Mouse (Mus musculus): ENCODE measurements around the gene Adgrf3. TPM values are rescaled to one million over a fixed set of nuclear protein-coding genes. Genes with fewer than 3 reads are reported as not detected.

Gene Adgrf3
- polyA plus RNA-seq, 1 experiment from 2014 or later, result 0.26 TPM

DNA sequence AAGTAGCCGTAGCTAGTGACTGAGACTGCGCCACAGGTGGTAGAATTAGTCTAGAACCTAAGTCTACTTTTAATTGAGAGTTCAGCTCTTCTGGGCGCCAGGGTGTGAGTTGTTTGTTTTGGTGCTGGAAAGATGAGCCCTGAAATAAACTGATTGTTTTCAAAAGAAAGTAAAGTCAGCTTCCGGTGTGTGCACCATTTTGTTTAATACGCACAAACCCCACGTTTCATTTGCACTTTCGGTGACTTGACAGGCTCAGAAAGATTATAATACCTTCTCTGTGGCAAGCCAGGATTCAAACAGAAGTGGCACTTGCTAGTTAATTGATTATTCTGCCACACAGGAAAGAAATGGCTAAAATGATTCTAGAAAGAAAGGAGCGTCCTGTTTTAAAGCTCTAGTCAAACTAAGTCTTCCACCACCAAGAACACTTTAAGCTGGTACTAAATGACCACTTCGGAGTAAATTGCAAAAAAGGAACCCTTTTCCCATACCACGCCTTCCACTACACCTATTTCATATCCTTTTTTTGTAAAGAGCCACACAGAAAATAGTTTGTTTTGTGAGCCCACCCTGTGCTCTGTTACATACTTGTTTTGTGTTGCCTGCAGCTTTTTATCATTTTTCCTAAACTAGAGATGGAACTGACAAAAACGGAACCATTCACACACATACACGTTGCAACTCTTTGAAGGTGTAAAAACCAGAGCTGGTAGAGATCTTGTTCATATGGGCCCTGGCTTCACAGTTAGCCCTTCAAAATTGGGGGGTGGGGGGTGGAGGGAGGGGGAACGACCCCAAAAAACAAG is 49.5 kb downstream of the Adgrf3 start:
- Histone ChIP-seq H3K9ac (peak overlapping the region; percentile 92), H3K27me3 (no peaks in the 10 kb centered on the region), H3K4me1 (peaks cover 21% of the 10 kb centered on the region), H3K4me2 (peak overlapping the region; percentile 65), H3K27ac (peak overlapping the region; percentile 93), H3K36me3 (no peaks in the 10 kb centered on the region), H3K9me3 (replicated peaks) (no peaks in the 10 kb centered on the region), H3K4me3 (replicated peaks) (peak overlapping the region; percentile 98)
- no peak for ATAC-seq (replicated peaks; ENCODE audit: low FRiP score)
- WGBS, result 29% methylated on average over 13 of the region's 13 CpGs

DNA sequence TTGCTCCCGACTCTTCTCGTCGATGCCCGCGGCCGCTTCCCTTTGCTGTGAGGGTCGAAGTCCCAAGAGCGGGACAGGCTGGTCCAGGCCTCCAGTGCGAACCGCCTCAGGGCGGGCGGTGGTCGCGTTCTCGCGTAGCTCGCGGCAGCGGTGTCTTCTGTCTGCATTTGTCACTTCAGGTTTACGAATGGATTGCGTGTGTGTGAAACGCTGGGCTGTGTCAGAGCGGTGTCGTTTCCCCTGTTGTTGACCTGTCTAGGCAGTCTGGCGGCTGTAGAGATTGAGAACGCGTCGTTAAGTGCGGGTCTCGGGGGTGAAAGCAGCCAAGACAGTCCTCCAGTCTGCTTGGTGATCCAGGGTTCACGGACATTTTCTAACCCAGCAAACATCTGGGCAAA is 50.1 kb downstream of the Adgrf3 start:
- Histone ChIP-seq H3K36me3 (no peaks in the 10 kb centered on the region), H3K9me3 (replicated peaks) (no peaks in the 10 kb centered on the region), H3K4me3 (replicated peaks) (peak overlapping the region; percentile 98), H3K4me1 (peaks cover 22% of the 10 kb centered on the region), H3K27ac (peak overlapping the region; percentile 93), H3K4me2 (peak overlapping the region; percentile 65), H3K9ac (peak overlapping the region; percentile 92), H3K27me3 (no peaks in the 10 kb centered on the region)
- under 1% methylated on average over 31 of the region's 31 CpGs for WGBS
- ATAC-seq (replicated peaks; ENCODE audit: low FRiP score), result peak; percentile 55

DNA sequence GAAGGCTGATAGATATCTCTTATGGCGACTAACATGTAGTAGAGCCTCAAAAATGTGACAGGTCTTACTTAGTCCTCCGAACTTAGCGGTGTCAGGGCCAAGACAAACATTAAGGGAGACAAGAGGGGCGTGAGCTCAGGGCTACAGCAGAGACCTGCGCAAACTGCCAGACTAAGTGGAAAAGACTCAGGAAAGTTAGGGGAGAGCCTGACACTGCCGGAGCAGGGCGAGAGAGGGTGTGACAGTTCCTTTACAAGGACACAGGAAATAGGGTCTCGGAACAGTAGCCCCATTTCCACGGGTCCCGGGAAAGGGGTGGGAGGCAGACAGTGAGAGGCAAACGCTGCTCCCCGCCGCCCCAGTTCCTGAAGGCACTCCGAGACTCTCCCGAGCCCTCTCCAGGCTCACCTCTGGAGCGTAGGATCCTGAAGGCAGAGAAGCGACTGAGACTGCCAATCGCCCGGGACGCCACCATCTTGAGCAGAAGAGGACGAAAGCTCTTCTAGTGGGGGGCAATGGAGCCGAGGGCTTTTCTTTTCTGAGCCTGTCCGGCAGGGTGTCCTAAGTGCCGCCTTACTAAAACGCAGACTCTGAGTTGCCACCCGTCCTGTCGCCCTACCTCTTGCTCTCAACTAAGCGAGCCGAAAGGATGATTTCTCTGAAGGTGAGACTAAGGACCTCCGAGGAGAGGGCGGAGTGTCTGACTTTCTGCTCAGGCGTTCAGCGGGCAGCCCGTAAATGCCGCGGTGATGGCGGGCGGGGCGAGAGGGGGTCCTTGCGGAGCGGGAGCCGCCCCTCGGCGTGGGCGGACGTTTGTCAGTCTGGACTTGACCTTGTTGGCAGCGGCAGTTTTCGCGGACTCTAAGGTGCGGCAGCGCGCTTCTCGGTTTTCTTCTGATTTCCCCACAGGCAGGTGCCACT is 50.8 kb downstream of the Adgrf3 start, which contains the start of the genes Hadha and Hadhb:
Gene Hadha (minus strand): TSS at position 689 of the 921 bp plus-strand sequence.
Gene Hadhb (plus strand): TSS at position 775 of the 921 bp plus-strand sequence.
- peak within 1 kb of the TSS; percentile 92 for H3K9ac ChIP-seq
- H3K4me3 ChIP-seq (replicated peaks), result peak within 1 kb of the TSS; percentile 98
- H3K9me3 ChIP-seq (replicated peaks), result no peaks in the 10 kb centered on the region
- ATAC-seq (replicated peaks; ENCODE audit: low FRiP score), result peak; percentile 92
- H3K36me3 ChIP-seq, result 0 out of 2 replicates have a peak, but pooled peaks cover 2% of the 10 kb centered on the region
- H3K4me2 ChIP-seq, result peak within 1 kb of the TSS; percentile 65
- WGBS, result under 1% methylated on average over 53 of the region's 53 CpGs
- H3K4me1 ChIP-seq, result peaks cover 22% of the 10 kb centered on the region
- H3K27ac ChIP-seq, result peak within 1 kb of the TSS; percentile 93
- no peaks in the 10 kb centered on the region for H3K27me3 ChIP-seq

DNA sequence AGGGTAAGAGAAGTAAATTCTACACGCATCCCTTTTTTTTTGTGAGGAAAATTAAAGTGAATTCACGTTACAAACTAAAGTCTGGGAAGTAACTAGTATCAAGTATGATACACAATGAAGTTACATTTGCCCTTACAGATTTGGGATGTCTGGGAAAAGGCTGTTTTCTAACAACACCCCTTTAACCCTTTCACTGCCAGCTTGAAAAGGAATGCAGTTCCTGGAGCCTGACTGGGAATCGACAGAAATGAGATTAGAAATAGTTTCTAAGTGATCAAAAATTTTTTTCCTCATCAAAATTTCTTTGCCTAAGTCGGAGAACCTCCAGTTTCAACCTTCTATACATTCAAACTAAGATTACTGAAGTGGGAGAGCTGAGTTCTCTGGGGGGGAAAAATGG is 51.5 kb downstream of the Adgrf3 start:
- peak overlapping the region; percentile 65 for H3K4me2 ChIP-seq
- WGBS, result 22% methylated on average over 4 of the region's 4 CpGs
- peaks cover 7% of the 10 kb centered on the region for H3K36me3 ChIP-seq
- peak overlapping the region; percentile 92 for H3K9ac ChIP-seq
- peak overlapping the region; percentile 98 for H3K4me3 ChIP-seq (replicated peaks)
- no peak for ATAC-seq (replicated peaks; ENCODE audit: low FRiP score)
- H3K27ac ChIP-seq, result peak overlapping the region; percentile 93; the same call in 1 of the 2 replicates
- H3K27me3 ChIP-seq, result no peaks in the 10 kb centered on the region
- peaks cover 22% of the 10 kb centered on the region for H3K4me1 ChIP-seq
- H3K9me3 ChIP-seq (replicated peaks), result no peaks in the 10 kb centered on the region

GRCm38 (mm10) chr5:30153222-30153621 is 52.3 kb downstream of the Adgrf3 start:
- Histone ChIP-seq H3K36me3 (peaks cover 10% of the 10 kb centered on the region), H3K27me3 (no peaks in the 10 kb centered on the region), H3K9me3 (replicated peaks) (no peaks in the 10 kb centered on the region), H3K4me1 (peaks cover 22% of the 10 kb centered on the region), H3K4me2 (peak overlapping the region; percentile 30; the same call in 1 of the 2 replicates), H3K9ac (no peak overlapping the region), H3K27ac (no peak overlapping the region), H3K4me3 (replicated peaks) (no peak overlapping the region)
- 94% methylated on average over 2 of the region's 2 CpGs for WGBS
- no peak for ATAC-seq (replicated peaks; ENCODE audit: low FRiP score)

GRCm38 (mm10) chr5:30152413-30152812 is 53.1 kb downstream of the Adgrf3 start:
- H3K4me3 ChIP-seq (replicated peaks), result no peak overlapping the region
- no peak overlapping the region for H3K4me2 ChIP-seq
- no peaks in the 10 kb centered on the region for H3K9me3 ChIP-seq (replicated peaks)
- H3K36me3 ChIP-seq, result peaks cover 10% of the 10 kb centered on the region
- H3K4me1 ChIP-seq, result peaks cover 22% of the 10 kb centered on the region
- no peak overlapping the region for H3K9ac ChIP-seq
- no peaks in the 10 kb centered on the region for H3K27me3 ChIP-seq
- H3K27ac ChIP-seq, result no peak overlapping the region
- no peak for ATAC-seq (replicated peaks; ENCODE audit: low FRiP score)
- 75% methylated on average over 1 of the region's 1 CpGs for WGBS

DNA sequence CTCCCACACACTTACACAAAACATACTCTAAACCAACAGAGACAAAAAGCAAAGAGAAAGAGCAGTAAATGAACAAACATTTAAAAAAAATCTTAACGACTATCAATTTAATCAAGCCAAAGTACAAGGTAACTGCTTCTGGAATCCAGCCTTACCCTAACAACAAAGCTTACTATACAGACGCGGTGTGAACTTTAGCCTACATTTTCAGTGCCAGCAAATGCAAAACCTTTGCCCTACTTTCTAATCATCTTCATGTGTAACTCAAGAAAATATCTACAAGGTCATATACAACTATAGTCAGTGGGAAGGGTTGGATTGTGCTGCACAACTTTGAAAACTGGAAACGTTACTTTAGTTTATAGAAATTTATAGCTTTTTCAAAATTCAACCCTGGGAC is 53.5 kb downstream of the Adgrf3 start:
- Histone ChIP-seq H3K9ac (no peak overlapping the region), H3K36me3 (peaks cover 12% of the 10 kb centered on the region), H3K4me2 (no peak overlapping the region), H3K27ac (no peak overlapping the region), H3K9me3 (replicated peaks) (no peaks in the 10 kb centered on the region), H3K4me1 (peaks cover 22% of the 10 kb centered on the region), H3K27me3 (no peaks in the 10 kb centered on the region), H3K4me3 (replicated peaks) (no peak overlapping the region)
- ATAC-seq (replicated peaks; ENCODE audit: low FRiP score), result no peak
- 71% methylated on average over 4 of the region's 4 CpGs for WGBS

DNA sequence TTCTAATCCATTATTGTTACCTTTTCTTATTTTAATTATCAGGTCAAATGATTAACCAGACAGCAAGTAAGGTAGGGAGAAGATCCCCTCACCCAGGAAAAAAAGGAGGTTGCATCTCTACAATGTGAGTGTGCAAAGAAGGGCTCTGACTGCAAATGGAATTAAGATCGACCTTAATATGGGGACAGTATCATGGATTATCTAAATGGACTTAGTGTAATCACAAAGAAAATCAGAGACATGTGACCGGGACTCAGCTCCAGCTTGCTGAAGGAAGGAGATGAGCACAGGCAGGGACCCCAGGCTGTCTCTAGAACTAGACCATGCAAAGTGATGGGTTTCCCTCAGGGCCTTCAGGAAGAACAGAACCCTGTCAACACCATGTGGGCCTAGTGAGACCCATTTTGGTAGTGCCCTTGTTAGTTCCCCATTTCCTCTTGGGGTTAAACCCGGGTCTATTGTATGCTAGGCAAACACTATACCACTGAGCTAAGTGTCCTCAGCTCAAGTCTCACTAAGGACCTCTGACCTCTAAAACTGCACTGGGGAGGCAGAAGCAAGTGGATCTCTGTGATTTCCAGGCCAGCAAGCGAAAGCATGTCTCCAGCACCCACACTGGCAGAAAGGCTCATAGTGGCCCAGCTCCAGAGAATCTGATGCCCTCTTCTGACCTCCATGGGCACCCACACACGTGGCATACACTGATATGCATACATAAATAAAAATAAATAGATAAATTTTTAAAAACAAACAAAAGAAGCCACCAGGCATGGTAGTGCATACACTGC is 57.2 kb downstream of the Adgrf3 start:
- Histone ChIP-seq H3K9ac (no peak overlapping the region), H3K4me1 (peaks cover 10% of the 10 kb centered on the region; the same call in 1 of the 2 replicates), H3K27ac (no peak overlapping the region), H3K36me3 (peaks cover 46% of the 10 kb centered on the region), H3K27me3 (no peaks in the 10 kb centered on the region), H3K4me3 (replicated peaks) (no peak overlapping the region), H3K9me3 (replicated peaks) (no peaks in the 10 kb centered on the region), H3K4me2 (no peak overlapping the region)
- no peak for ATAC-seq (replicated peaks; ENCODE audit: low FRiP score)
- 83% methylated on average over 5 of the region's 5 CpGs for WGBS

GRCm38 (mm10) chr5:30146526-30146925 is 59.0 kb downstream of the Adgrf3 start:
- H3K9ac ChIP-seq, result no peak overlapping the region
- peaks cover 64% of the 10 kb centered on the region for H3K36me3 ChIP-seq
- no peaks in the 10 kb centered on the region for H3K9me3 ChIP-seq (replicated peaks)
- H3K27me3 ChIP-seq, result no peaks in the 10 kb centered on the region
- H3K4me3 ChIP-seq (replicated peaks), result no peak overlapping the region
- 0 out of 2 replicates have a peak, but pooled peaks cover 5% of the 10 kb centered on the region for H3K4me1 ChIP-seq
- no peak for ATAC-seq (replicated peaks; ENCODE audit: low FRiP score)
- 93% methylated on average over 6 of the region's 6 CpGs for whole genome bisulfite sequencing
- H3K4me2 ChIP-seq, result no peak overlapping the region
- no peak overlapping the region for H3K27ac ChIP-seq
